Mouse (Mus musculus): ENCODE results near the gene Kcna2. TPM values are rescaled to one million over a fixed set of nuclear protein-coding genes. Genes with fewer than 3 reads are reported as not detected.

The Kcna2 gene
- not detected in 2 replicates for total RNA-seq (2017)

- no peak for ATAC-seq (replicated peaks; ENCODE audit: low read depth, poor library complexity, severe bottlenecking)
These were observed at the start of gene Kcna2 for GRCm38 (mm10) chr3:107100811-107101455. Gene Kcna2 (plus strand): TSS chr3:107101146.

- ATAC-seq (replicated peaks; ENCODE audit: low read depth, poor library complexity, severe bottlenecking), result no peak
These were observed 39.5 kb upstream of the Kcna2 start for GRCm38 (mm10) chr3:107061468-107061867.

DNA sequence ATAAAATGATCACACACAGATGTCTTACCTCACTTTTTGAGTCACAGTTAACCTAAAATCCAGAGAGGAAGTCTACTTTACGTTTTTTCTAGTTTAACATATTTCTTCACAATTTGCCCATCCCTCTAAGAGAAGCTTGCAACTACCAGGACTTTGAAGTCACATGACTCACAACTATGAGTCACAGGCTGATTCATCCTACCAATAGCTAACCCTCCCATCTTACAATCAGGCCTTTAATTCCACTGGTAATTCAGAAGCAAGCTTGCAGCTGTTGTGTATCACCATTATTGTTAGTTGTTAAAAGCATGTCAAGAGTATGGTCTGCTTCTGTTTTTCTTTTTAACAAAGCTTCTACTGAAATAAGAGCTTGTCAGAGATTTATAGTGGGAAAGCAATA lies 38.2 kb upstream of the Kcna2 start:
- 0 out of 2 replicates have a peak, but pooled peaks have one; percentile 25 for ATAC-seq (replicated peaks; ENCODE audit: low read depth, poor library complexity, severe bottlenecking)

DNA sequence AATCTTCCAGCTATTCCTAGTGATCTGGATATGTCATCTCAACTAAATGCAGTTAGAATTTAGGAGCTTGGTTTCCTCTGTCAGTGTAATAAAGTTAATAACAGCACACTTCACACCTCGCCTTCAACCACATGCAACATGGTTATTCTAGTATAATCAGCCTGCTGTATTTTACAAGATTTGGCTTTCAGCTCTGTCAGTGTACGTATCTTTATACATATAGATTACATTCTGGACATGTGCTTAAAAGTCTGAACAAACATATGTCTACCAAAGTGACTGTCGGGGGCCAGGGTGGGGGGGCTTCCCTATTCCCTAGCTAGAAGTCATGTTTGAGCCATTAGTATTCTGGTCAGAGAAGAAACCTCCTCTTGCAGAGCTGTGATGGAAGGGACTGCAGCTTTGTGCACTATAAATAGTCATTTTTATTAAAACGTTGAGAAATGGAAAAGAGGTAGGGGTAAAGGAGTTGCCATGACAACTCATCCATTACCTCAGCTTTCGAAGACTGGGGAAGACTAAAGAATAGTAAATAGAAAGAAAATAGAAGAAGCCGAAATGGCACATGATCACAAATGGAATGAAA lies 35.3 kb upstream of the Kcna2 start:
- no peak for ATAC-seq (replicated peaks; ENCODE audit: low read depth, poor library complexity, severe bottlenecking)

- no peak for ATAC-seq (replicated peaks; ENCODE audit: low read depth, poor library complexity, severe bottlenecking)
These were observed 34.6 kb upstream of the Kcna2 start for GRCm38 (mm10) chr3:107066165-107066850.

DNA sequence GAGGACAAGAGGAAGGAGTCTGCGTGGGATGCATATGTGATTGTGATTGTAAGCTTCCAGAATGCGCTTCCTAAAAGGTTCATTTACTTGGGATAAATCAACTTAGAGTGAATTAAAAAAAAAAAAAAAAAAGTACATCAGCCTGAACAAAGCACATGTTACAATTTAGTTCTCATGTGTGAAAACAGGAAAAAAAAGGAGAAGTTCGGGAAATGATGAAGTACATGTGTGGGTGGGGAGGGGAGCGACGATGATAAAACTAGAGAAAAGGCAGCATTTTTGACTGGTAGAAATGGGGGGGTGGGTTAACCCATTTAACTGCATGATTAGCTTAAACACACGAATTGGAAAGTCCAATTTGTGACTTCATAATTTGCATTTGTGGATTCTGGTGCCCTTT lies 33.7 kb upstream of the Kcna2 start:
- peak; percentile 73 for ATAC-seq (replicated peaks; ENCODE audit: low read depth, poor library complexity, severe bottlenecking)

- ATAC-seq (replicated peaks; ENCODE audit: low read depth, poor library complexity, severe bottlenecking), result peak; percentile 46; the same call in 1 of the 2 replicates
These were observed 27.1 kb upstream of the Kcna2 start for GRCm38 (mm10) chr3:107073863-107074262.

DNA sequence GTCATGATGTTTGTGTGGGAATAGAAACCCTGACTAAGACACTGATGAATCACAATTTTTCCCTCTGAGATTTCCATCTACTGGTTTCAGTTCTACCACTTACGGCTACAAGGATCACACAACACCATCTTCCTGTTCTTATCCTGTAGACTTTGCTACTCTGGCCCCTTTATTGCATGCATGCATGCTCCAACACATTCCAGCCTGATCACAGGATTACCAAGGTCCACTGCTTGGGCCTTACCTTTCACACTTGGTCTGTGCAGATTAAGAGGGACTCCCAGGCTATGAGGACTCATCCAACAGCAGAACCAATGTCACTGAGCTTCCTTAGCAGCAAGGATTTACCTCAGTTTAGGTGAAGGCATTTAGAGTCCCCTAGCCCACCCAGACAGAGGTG lies 25.2 kb upstream of the Kcna2 start:
- no peak for ATAC-seq (replicated peaks; ENCODE audit: low read depth, poor library complexity, severe bottlenecking)

DNA sequence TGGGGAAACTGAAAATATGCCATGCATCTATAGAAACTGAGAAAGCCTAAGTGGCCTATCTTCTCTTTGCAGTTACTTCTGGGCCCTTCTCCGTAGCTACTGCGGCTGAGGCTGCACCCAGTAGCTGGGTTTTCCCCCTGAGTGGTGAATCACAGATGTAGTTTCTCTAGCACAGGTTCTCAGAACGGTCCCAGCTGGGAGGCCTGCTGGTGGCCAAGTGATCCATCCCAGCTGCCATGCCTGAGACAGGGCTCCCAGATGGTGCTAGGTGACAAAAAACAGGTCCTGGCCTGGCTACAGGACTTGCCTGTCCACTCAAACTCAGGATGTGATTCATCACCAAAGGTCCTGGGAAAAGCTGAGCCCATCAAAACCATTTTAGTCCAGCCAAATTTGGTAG lies 24.3 kb upstream of the Kcna2 start:
- no peak for ATAC-seq (replicated peaks; ENCODE audit: low read depth, poor library complexity, severe bottlenecking)

DNA sequence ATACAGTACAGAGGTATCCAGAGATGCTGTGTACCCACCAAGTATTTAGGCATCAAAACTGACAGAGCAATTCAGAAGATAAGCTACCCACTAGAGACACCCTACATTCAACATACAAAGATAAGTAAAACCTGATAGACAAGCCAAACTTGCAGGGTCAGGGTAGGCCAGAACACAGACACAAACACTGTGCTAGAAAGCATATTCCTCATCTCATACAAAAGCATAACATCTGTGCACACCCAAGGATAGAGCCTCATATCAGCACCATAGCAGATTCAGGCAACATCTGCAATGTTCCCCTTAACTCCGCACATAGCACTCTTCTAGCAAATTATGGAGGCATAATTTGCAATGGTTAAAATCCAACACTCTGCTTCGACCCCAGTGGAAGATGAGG lies 23.8 kb upstream of the Kcna2 start:
- no peak for ATAC-seq (replicated peaks; ENCODE audit: low read depth, poor library complexity, severe bottlenecking)

- peak; percentile 62 for ATAC-seq (replicated peaks; ENCODE audit: low read depth, poor library complexity, severe bottlenecking)
These were observed 20.1 kb upstream of the Kcna2 start for GRCm38 (mm10) chr3:107080803-107081202.

DNA sequence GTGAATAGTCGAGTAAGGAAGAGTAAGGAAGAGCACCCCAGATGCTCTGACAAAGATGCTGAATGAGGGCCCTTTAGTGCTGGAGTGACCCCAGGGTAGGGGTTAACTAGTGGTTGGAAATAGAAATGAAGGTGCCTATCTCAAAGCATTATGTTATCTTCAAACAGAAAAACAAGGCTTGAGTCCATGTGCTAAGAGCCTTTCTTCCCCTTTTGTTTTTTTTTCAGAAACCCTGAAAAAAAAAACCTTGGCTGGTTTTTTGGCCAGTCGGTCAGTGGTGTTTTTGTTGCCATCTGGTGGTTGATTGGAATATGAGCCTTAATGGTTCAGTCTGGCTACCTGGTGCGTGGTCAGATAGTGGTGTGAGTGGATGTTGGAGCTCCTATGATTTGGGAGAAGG lies 19.7 kb upstream of the Kcna2 start:
- ATAC-seq (replicated peaks; ENCODE audit: low read depth, poor library complexity, severe bottlenecking), result peak; percentile 64

DNA sequence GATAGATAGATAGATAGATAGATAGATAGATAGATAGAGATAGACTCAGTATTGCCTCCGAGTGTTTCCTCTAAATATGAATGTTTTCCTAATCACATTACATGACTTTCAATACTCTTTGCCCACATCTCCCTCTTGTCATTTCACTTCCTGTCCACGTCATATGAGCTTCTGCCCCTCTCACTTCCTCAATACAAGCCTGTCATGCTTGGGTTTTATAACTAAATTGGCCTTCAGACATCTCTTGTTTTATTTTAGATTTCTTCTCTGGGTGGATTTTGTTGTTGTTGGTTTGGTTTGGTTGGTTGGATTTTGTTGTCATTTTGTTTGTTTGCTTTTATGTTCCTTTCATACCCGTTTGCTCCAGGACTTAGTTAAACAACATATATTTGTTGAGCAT lies 16.4 kb upstream of the Kcna2 start:
- ATAC-seq (replicated peaks; ENCODE audit: low read depth, poor library complexity, severe bottlenecking), result peak; percentile 56

- peak; percentile 50 for ATAC-seq (replicated peaks; ENCODE audit: low read depth, poor library complexity, severe bottlenecking)
These were observed 13.5 kb upstream of the Kcna2 start for GRCm38 (mm10) chr3:107087410-107087809.

DNA sequence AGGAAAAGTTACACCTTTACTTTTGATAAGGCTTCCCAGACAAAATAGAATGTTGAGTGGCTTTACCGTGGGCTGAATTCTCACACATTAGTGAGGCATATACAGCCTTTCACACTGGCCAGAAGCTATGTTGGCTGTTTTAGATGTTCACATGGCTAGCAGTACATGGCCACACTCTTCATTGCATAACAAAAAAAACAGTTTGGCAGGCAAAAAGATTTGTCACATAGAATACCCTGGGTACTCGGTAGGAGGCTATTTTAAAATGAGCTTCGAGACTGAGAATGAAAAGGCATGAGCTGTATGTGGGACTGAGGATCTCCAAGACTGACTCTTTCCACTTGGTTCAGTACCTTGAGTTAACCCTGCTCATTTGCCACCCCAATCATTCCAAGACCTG lies 12.1 kb upstream of the Kcna2 start:
- no peak for ATAC-seq (replicated peaks; ENCODE audit: low read depth, poor library complexity, severe bottlenecking)

- no peak for ATAC-seq (replicated peaks; ENCODE audit: low read depth, poor library complexity, severe bottlenecking)
These were observed 11.5 kb upstream of the Kcna2 start for GRCm38 (mm10) chr3:107089475-107089874.

DNA sequence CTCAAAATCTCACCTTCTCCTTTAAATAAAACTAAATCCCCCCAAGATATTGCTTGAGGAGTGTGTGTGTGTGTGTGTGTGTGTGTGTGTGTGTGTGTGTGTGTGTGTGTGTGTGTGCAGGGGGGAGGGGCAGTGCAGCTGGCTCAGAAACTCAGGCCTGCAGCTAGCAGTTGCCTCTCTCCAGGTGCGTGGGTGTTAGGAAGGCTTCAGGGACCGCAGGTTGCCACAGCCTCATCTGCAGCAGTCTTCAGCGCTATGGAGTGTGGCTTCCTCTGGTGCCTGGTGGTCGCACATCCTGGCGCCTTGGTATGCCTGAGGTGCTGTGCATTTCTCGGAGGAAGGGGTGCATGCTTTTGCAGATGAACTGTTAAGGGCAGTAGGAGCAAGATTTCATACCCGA lies 10.9 kb upstream of the Kcna2 start:
- ATAC-seq (replicated peaks; ENCODE audit: low read depth, poor library complexity, severe bottlenecking), result no peak

DNA sequence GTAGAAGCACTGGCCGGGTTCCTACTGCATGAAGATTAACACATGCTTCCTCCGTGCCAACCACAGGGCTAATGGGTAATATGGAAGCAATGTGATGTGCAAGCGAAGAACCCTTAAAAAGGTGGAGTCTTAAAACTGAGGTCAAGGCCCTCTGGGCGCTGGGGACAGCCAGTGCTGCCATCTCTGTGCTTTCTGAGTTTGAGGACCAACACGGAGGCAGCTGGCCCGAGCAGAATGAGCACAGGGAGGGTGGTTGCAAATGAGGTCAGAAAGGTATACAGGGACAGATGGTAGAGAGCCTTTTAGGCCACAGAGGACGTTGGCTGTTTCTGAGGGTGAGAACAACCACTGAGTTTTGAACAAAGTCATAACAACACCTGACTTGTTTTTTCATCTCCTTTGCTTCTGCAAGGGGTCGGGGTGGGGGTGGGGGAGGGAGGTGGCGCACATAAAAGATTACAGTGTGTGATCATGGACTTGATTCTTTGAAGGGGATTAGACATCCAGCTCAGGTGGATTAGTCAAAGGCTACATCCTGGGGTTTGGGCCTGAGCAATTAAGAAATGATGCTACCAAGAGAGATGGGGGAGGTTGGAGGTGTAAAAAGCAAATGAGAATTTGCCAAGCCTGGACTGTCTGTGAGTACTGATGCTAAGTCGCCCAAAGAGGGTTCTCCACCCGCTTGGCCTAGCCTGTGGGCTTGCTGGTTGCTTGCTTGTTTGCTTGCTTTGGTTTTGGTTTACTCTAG lies 10.4 kb upstream of the Kcna2 start:
- ATAC-seq (replicated peaks; ENCODE audit: low read depth, poor library complexity, severe bottlenecking), result no peak

GRCm38 (mm10) chr3:107094028-107094427 lies 6.9 kb upstream of the Kcna2 start:
- ATAC-seq (replicated peaks; ENCODE audit: low read depth, poor library complexity, severe bottlenecking), result peak; percentile 64

DNA sequence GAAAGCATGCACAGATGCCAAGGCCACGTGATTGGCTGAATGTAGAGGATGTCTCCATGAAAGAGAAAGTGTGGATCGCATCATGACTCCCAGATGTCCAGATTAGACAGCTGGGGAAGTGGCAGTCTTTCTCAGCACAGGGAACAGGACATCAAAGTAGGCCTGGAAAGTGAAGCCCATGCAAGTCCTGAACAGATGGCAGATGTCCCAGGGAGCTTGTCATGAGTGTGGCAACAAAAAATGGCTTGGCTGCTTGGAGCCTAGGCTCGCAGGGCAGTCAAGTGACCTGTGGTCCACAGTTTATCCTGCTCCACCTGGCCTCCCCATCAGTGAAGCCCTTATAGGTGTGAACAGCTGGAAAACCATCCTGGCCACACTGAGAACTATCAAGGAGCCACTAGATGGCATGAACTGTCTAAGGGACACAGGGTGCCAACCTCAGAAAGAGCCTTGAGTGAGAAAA lies 4.6 kb upstream of the Kcna2 start:
- no peak for ATAC-seq (replicated peaks; ENCODE audit: low read depth, poor library complexity, severe bottlenecking)

GRCm38 (mm10) chr3:107099866-107100265 lies 1.1 kb upstream of the Kcna2 start:
- ATAC-seq (replicated peaks; ENCODE audit: low read depth, poor library complexity, severe bottlenecking), result no peak
